Mouse (Mus musculus) thymus, adult 2 months (tissue): Measurements from ENCODE around the gene Zfp329. TPM values are rescaled to one million over a fixed set of nuclear protein-coding genes. Genes with fewer than 3 reads are reported as not detected.
A peak's percentile ranks its signal among the peaks of the same experiment; 100 is the strongest.
"Not testable (repeated sequence)": the region's sequence is repeated elsewhere in the genome, so short reads cannot be mapped to it uniquely, and the experiment has no call there.

Experiments used
- DNase-seq: peaks from one replicate; pipeline ENCODE4 v3.0.0; 2021
- H3K27ac ChIP-seq: fragments of 200-500 bp; 2 replicates; pipeline ENCODE4 v1.5.1; 2012; ENCODE audit warnings: low read length, control low read depth; ENCODE audit not compliant: control insufficient read depth, insufficient read depth
- H3K27me3 ChIP-seq: fragments of 200-500 bp; 2 replicates; pipeline ENCODE4 v1.6.1; 2012; ENCODE audit warnings: mild to moderate bottlenecking, low read length, moderate library complexity, mixed read lengths; ENCODE audit not compliant: control insufficient read depth, insufficient read depth
- H3K36me3 ChIP-seq: fragments of 200-500 bp; 2 replicates; pipeline ENCODE4 v1.6.1; 2012; ENCODE audit warnings: mild to moderate bottlenecking, low read length, moderate library complexity; ENCODE audit not compliant: control insufficient read depth, insufficient read depth
- H3K4me1 ChIP-seq: fragments of 200-500 bp; replicated peaks from 2 replicates; pipeline ENCODE4 v1.6.1; 2012; ENCODE audit warnings: low read length; ENCODE audit not compliant: control insufficient read depth, insufficient read depth
- H3K4me3 ChIP-seq: fragments of 200-500 bp; 2 replicates; pipeline ENCODE4 v1.5.1; 2012; ENCODE audit warnings: mild to moderate bottlenecking, low read length, control low read depth, moderate library complexity; ENCODE audit not compliant: control insufficient read depth, insufficient read depth
- CTCF ChIP-seq: fragments of 200-500 bp; IDR thresholded peaks from 2 replicates; pipeline ENCODE4 v1.5.1; 2012; ENCODE audit warnings: mild to moderate bottlenecking, control low read depth, low read length, moderate library complexity, borderline replicate concordance; ENCODE audit not compliant: control insufficient read depth, poor library complexity, insufficient read depth; ENCODE audit errors: extremely low read depth
- POLR2A ChIP-seq: fragments of 200-500 bp; IDR thresholded peaks from 2 replicates; pipeline ENCODE4 v1.6.1; 2012; ENCODE audit warnings: mild to moderate bottlenecking, low read length, control low read depth, moderate library complexity; ENCODE audit not compliant: control insufficient read depth, poor library complexity, insufficient read depth; ENCODE audit errors: extremely low read depth
- WGBS: fragments of 180-500 bp; shearing (Covaris S2); methylation state at CpG from one replicate; pipeline ENCODE4 v1.1.7; 2018; 5-methylcytosine and 5-hydroxymethylcytosine counted together
- polyA plus RNA-seq: library from polyadenylated mRNA; depleted of rRNA; stranded (reverse); fragments of >200 nt; gene quantifications from 2 replicates; pipeline ENCODE4 v1.2.3, GENCODE M21; 2012

The Zfp329 gene
- polyA plus RNA-seq, 1 experiment, result 4.2 TPM

GRCm38 (mm10) chr7:12802866-12803726 is 15.6 kb downstream of the Zfp329 start, which contains the start of gene Zscan18:
TSS of gene Zscan18 (minus strand) at chr7:12803635.
- DNase-seq, result peak; percentile 70
- WGBS, result 6% methylated on average over 31 of the region's 31 CpGs
- no peak for TF ChIP-seq POLR2A
- no peak for TF ChIP-seq CTCF

GRCm38 (mm10) chr7:12799554-12799953 is 19.1 kb downstream of the Zfp329 start:
- Histone ChIP-seq H3K27me3 (no peaks in the 10 kb centered on the region), H3K4me3 (no peak overlapping the region), H3K27ac (no peak overlapping the region), H3K4me1 (peaks cover 9% of the 10 kb centered on the region), H3K36me3 (no peaks in the 10 kb centered on the region)
- TF ChIP-seq POLR2A (no peak), CTCF (no peak)
- no peak for DNase-seq
- 100% methylated on average over 1 of the region's 1 CpGs for WGBS

More at GRCm38 (mm10) chr7:12802866-12803726, 15.6 kb downstream of the Zfp329 start, which contains the start of gene Zscan18:
- H3K4me1 ChIP-seq, result peaks cover 9% of the 10 kb centered on the region
- peak within 1 kb of the TSS; percentile 50 for H3K4me3 ChIP-seq
- no peaks in the 10 kb centered on the region for H3K27me3 ChIP-seq
- peaks cover 5% of the 10 kb centered on the region; the same call in 1 of the 2 replicates for H3K36me3 ChIP-seq
- H3K27ac ChIP-seq, result peak within 1 kb of the TSS; percentile 51

- Histone ChIP-seq H3K36me3 (no peaks in the 10 kb centered on the region), H3K4me1 (peaks cover 1% of the 10 kb centered on the region; the same call in 1 of the 2 replicates), H3K4me3 (no peak overlapping the region), H3K27me3 (no peaks in the 10 kb centered on the region), H3K27ac (no peak overlapping the region)
- no peak for DNase-seq
- TF ChIP-seq CTCF (no peak), POLR2A (no peak)
- 87% methylated on average over 2 of the region's 2 CpGs for WGBS
These were observed 20.7 kb downstream of the Zfp329 start for GRCm38 (mm10) chr7:12797971-12798370.

GRCm38 (mm10) chr7:12792624-12793023 is 26.0 kb downstream of the Zfp329 start:
- H3K4me1 ChIP-seq, H3K36me3 ChIP-seq, H3K4me3 ChIP-seq, DNase-seq, H3K27ac ChIP-seq, H3K27me3 ChIP-seq: not testable (repeated sequence)
- WGBS, result 42% methylated on average over 11 of the region's 11 CpGs

- H3K4me1 ChIP-seq, result no peaks in the 10 kb centered on the region
- no peaks in the 10 kb centered on the region for H3K27me3 ChIP-seq
- H3K4me3 ChIP-seq, result no peak overlapping the region
- no peak overlapping the region for H3K27ac ChIP-seq
- DNase-seq, result no peak
- TF ChIP-seq CTCF, result no peak
- no peak for TF ChIP-seq POLR2A
- no peaks in the 10 kb centered on the region for H3K36me3 ChIP-seq
- 49% methylated on average over 5 of the region's 5 CpGs for WGBS
These were observed 30.6 kb downstream of the Zfp329 start for GRCm38 (mm10) chr7:12788025-12788424.

- Histone ChIP-seq H3K4me3 (no peak overlapping the region), H3K4me1 (no peaks in the 10 kb centered on the region), H3K36me3 (no peaks in the 10 kb centered on the region), H3K27ac (no peak overlapping the region), H3K27me3 (no peaks in the 10 kb centered on the region)
- 75% methylated on average over 6 of the region's 6 CpGs for WGBS
- no peak for DNase-seq
- TF ChIP-seq CTCF, result no peak
- no peak for TF ChIP-seq POLR2A
These were observed 31.3 kb downstream of the Zfp329 start for GRCm38 (mm10) chr7:12787333-12787732.

GRCm38 (mm10) chr7:12780151-12780830 is 38.4 kb downstream of the Zfp329 start:
- no peak for TF ChIP-seq POLR2A
- TF ChIP-seq CTCF, result no peak
- Histone ChIP-seq H3K4me3 (peak overlapping the region; percentile 58), H3K4me1 (peaks cover 9% of the 10 kb centered on the region), H3K36me3 (no peaks in the 10 kb centered on the region), H3K27ac (no peak overlapping the region), H3K27me3 (no peaks in the 10 kb centered on the region)
- peak; percentile 79 for DNase-seq
- 1% methylated on average over 57 of the region's 57 CpGs for WGBS
